Mouse (Mus musculus) ES-E14 (cell line): ENCODE data around the gene Asic1. TPM values are rescaled to one million over a fixed set of nuclear protein-coding genes. Genes with fewer than 3 reads are reported as not detected.

Experiments used
- DNase-seq: peaks from one replicate; pipeline ENCODE4 v3.0.0-alpha.2; 2013; ENCODE audit warnings: low read depth, low spot score
- H3K27ac ChIP-seq: 2 replicates; pipeline ENCODE4 v1.5.1; 2012; ENCODE audit warnings: low read depth, mild to moderate bottlenecking, low read length, moderate library complexity, mixed read lengths; ENCODE audit not compliant: poor library complexity, insufficient read depth, severe bottlenecking
- H3K36me3 ChIP-seq: 2 replicates; pipeline ENCODE4 v1.6.1; 2012; ENCODE audit warnings: mild to moderate bottlenecking, low read length, moderate library complexity, mixed read lengths; ENCODE audit not compliant: control insufficient read depth, poor library complexity, insufficient read depth, severe bottlenecking
- H3K4me1 ChIP-seq, 2 experiments: fragments of 150-350 bp in 1 of 2; sonication (generic) in 1 of 2; 2 replicates each; pipeline ENCODE4 v1.6.1; 2012; ENCODE audit warnings: low read length in 2 of 2, mild to moderate bottlenecking in 1 of 2, mixed read lengths in 1 of 2; ENCODE audit not compliant: control insufficient read depth in 2 of 2, insufficient read depth in 2 of 2, poor library complexity in 1 of 2
- H3K4me3 ChIP-seq, 2 experiments: fragments of 150-350 bp in 1 of 2; sonication (generic) in 1 of 2; 2 replicates each; pipeline ENCODE4 v1.5.1; 2012; ENCODE audit warnings: low read length in 2 of 2, low read depth in 1 of 2, mild to moderate bottlenecking in 1 of 2, mixed read lengths in 1 of 2; ENCODE audit not compliant: insufficient read depth in 1 of 2, poor library complexity in 1 of 2, severe bottlenecking in 1 of 2
- H3K9ac ChIP-seq: 2 replicates; pipeline ENCODE4 v1.6.1; 2012; ENCODE audit warnings: low read depth, mild to moderate bottlenecking, low read length, mixed read lengths; ENCODE audit not compliant: poor library complexity, insufficient read depth, severe bottlenecking
- H3K9me3 ChIP-seq: fragments of 150-350 bp; sonication (generic); 2 replicates; pipeline ENCODE4 v1.6.1; 2012; ENCODE audit warnings: low read depth, mild to moderate bottlenecking, low read length; ENCODE audit not compliant: control insufficient read depth, insufficient read depth
- CHD2 ChIP-seq: IDR thresholded peaks from 2 replicates; pipeline ENCODE4 v1.6.1; 2014; ENCODE audit warnings: mild to moderate bottlenecking, low read depth, low read length, inconsistent platforms
- HCFC1 ChIP-seq: IDR thresholded peaks from 2 replicates; pipeline ENCODE4 v1.6.1; 2012; ENCODE audit warnings: low read length, inconsistent platforms, borderline replicate concordance; ENCODE audit not compliant: insufficient read depth
- MAFK ChIP-seq: IDR thresholded peaks from 2 replicates; pipeline ENCODE4 v1.6.1; 2014; ENCODE audit warnings: mild to moderate bottlenecking, low read depth, low read length, inconsistent platforms; ENCODE audit not compliant: insufficient read depth
- ZC3H11A ChIP-seq: IDR thresholded peaks from 2 replicates; pipeline ENCODE4 v1.6.1; 2012; ENCODE audit warnings: low read depth, mild to moderate bottlenecking, inconsistent platforms, low read length, borderline replicate concordance
- ZNF384 ChIP-seq: IDR thresholded peaks from 2 replicates; pipeline ENCODE4 v1.6.1; 2012; ENCODE audit warnings: low read depth, low read length, inconsistent platforms
- in situ Hi-C, 2 experiments: fragments of 600-800 bp; cut with MboI; formaldehyde crosslinking; loops; one replicate each; pipeline ENCODE4 v1.15.1; 2025; ENCODE audit warnings: low sequenced_read_pairs in 2 of 2, inconsistent platforms in 1 of 2; ENCODE audit not compliant: unreplicated experiment in 2 of 2
- total RNA-seq: library from RNA; depleted of rRNA; stranded (reverse); fragments of 300-350 nt; gene quantifications from 2 replicates; pipeline ENCODE4 v1.2.3, GENCODE M21; 2012; rRNA removed

Asic1 gene
- total RNA-seq, 1 experiment, result 6.6 TPM

DNA sequence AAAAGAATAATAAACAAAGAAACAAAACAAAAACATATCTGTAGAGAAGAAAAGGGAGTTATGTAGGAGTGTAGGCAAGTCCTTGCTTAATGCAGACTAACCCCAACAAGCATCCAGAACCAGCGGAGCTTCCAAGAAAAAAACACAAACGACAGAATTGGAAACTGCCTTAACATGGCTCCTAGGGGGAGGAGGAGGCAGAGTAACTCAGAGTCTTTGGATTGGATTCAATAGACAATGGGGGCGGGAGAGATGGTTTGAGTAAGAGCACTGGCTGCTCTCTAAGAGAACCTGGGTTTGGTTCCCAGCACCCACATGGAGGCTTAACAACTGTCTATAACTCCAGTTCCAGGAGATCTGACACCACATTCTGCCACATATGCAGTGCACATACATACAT, 61.5 kb downstream of the Asic1 start:
- Histone ChIP-seq H3K27ac (no peak overlapping the region), H3K36me3 (peaks cover 15% of the 10 kb centered on the region), H3K9ac (no peak overlapping the region), H3K4me3 (no peak overlapping the region), H3K4me1 (no peaks in the 10 kb centered on the region), H3K9me3 (no peaks in the 10 kb centered on the region)
- in situ Hi-C loops, result no loop called here
- TF ChIP-seq MAFK (no peak), CHD2 (no peak), HCFC1 (no peak), ZC3H11A (no peak), ZNF384 (no peak)
- DNase-seq, result no peak

DNA sequence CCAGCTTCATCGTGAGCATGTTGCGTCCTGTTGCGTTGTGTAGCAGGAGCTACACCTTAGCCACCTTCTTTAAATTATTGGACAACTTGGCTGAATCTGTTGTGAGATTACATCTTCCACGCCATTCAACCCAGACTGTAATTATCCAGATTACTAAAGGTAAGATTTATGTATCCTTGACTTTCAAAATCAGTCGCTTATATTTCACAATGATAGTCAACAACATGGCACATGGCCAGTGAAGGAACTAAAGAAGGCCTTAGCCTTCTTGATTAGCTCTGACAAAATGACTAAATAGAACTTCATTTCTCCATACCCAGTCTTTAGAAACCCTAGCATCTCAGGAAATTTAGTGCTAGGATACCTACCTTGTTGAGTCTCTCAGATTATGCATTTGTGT, 63.0 kb downstream of the Asic1 start:
- Histone ChIP-seq H3K9me3 (no peaks in the 10 kb centered on the region), H3K36me3 (peaks cover 12% of the 10 kb centered on the region), H3K27ac (no peak overlapping the region), H3K4me1 (no peaks in the 10 kb centered on the region), H3K4me3 (no peak overlapping the region), H3K9ac (no peak overlapping the region)
- no peak for TF ChIP-seq CHD2
- no peak for TF ChIP-seq MAFK
- TF ChIP-seq ZNF384, result no peak
- no peak for TF ChIP-seq HCFC1
- TF ChIP-seq ZC3H11A, result no peak
- no peak for DNase-seq
- in situ Hi-C loops, result no loop called here

DNA sequence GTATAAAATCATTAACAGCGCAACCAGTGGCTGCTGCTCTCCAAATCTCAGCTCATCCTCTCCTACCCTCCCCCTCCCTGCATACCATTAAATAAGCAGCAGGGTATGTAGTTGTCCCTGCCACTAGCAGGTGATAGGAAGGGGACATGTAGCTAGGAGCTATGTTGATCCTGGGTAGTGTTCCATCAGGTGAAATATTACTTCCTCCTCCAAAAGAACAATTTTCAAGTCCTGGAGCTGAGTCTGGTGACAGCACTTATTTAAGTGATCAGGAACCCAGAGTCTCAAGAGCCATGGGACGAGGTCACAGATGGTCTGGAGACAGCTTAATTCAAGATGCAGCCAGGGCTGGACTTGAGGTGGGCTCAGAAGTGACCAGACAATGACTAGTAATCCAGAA, 65.5 kb downstream of the Asic1 start:
- in situ Hi-C loops, result no loop called here
- no peak overlapping the region for H3K9ac ChIP-seq
- H3K9me3 ChIP-seq, result no peaks in the 10 kb centered on the region
- DNase-seq, result no peak
- no peak for TF ChIP-seq ZC3H11A
- no peak for TF ChIP-seq CHD2
- no peak for TF ChIP-seq ZNF384
- TF ChIP-seq HCFC1, result no peak
- TF ChIP-seq MAFK, result no peak
- H3K4me1 ChIP-seq, result no peaks in the 10 kb centered on the region
- H3K27ac ChIP-seq, result no peak overlapping the region
- peaks cover 24% of the 10 kb centered on the region for H3K36me3 ChIP-seq
- H3K4me3 ChIP-seq, result no peak overlapping the region

DNA sequence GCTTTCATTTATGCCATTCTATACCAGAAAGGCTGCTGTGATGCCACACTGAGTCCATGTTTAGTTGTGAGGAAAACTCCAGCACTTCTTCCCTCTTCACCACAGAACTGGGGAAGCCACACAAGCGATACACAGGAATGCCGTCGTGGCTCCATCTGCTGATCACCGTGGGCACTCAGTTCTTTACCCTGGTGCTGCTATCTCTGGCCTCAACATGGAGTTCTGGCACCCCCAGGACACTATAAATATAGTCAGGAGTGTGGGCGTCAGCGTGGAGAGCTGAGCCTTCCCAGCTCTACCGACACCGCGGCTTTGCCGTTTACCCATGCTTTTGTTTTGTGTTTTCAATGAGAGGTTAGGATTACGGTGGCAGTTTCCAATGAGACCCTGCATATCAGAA, 66.5 kb downstream of the Asic1 start:
- Histone ChIP-seq H3K9ac (no peak overlapping the region), H3K36me3 (peaks cover 26% of the 10 kb centered on the region), H3K27ac (no peak overlapping the region), H3K9me3 (no peaks in the 10 kb centered on the region), H3K4me3 (no peak overlapping the region), H3K4me1 (no peaks in the 10 kb centered on the region)
- in situ Hi-C loops, result no loop called here
- no peak for TF ChIP-seq MAFK
- no peak for TF ChIP-seq CHD2
- TF ChIP-seq ZNF384, result no peak
- TF ChIP-seq HCFC1, result no peak
- no peak for TF ChIP-seq ZC3H11A
- no peak for DNase-seq

DNA sequence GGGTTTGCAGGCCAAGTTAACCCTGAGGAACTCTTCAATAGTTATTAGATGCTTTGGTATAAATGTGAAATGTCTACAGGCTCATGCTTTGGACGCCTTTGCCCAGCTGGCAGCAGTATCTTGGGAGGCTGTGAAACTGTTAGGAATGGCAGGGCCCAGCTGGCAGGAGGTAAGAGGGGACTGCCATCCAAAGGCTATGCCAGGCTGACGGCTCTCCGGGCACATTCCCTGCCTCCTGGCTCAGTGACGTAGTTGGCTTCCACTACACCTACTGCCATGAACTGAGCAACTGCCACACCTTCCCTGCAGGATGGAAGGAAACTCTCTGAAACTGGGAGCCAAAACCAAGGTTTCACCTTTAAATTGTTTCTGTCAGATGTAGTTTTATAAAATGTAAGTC, 70.1 kb downstream of the Asic1 start:
- in situ Hi-C loops, result no loop called here

More for the DNA sequence above, 70.1 kb downstream of the Asic1 start:
- peaks cover 23% of the 10 kb centered on the region for H3K36me3 ChIP-seq
- no peaks in the 10 kb centered on the region for H3K9me3 ChIP-seq
- H3K4me3 ChIP-seq, result no peak overlapping the region
- H3K9ac ChIP-seq, result no peak overlapping the region
- no peak for TF ChIP-seq ZC3H11A
- no peak for TF ChIP-seq HCFC1
- TF ChIP-seq MAFK, result no peak
- no peak for TF ChIP-seq ZNF384
- no peak for TF ChIP-seq CHD2
- no peak for DNase-seq
- no peak overlapping the region for H3K27ac ChIP-seq
- H3K4me1 ChIP-seq, result no peaks in the 10 kb centered on the region

Other genes with a start within 250 kb of the Asic1 start
- 5.9 and 6.3 TPM in 2 replicates for gene Nckap5l, start 212.6 kb upstream of the Asic1 start, total RNA-seq
- 36.1 and 47.5 TPM in 2 replicates for gene Bcdin3d, start 195.6 kb upstream of the Asic1 start, total RNA-seq
- 0.69 and 0.89 TPM in 2 replicates for gene Faim2, start 142.2 kb upstream of the Asic1 start, total RNA-seq
- gene Aqp2, start 91.3 kb upstream of the Asic1 start, total RNA-seq, result not detected in 2 replicates
- gene Aqp5, start 79.6 kb upstream of the Asic1 start, total RNA-seq, result 1.6 and 2.9 TPM in 2 replicates
- gene Aqp6, start 69.0 kb upstream of the Asic1 start, total RNA-seq, result 0.36 and 0.69 TPM in 2 replicates
- gene Racgap1, start 18.7 kb upstream of the Asic1 start, total RNA-seq, result 109 and 127 TPM in 2 replicates
- gene Smarcd1, start 31.8 kb downstream of the Asic1 start, total RNA-seq, result 62.1 and 76.3 TPM in 2 replicates
- gene Gm17349, start 35.1 kb downstream of the Asic1 start, total RNA-seq, result 2.3 and 2.5 TPM in 2 replicates
- gene Gpd1, start 47.1 kb downstream of the Asic1 start, total RNA-seq, result 0.85 and 1.1 TPM in 2 replicates
- 68.8 and 86.6 TPM in 2 replicates for gene Cox14, start 55.2 kb downstream of the Asic1 start, total RNA-seq
- 107 and 126 TPM in 2 replicates for gene Cers5, start 102.5 kb downstream of the Asic1 start, total RNA-seq
- gene Lima1, start 205.1 kb downstream of the Asic1 start, total RNA-seq, result 69.9 and 92.7 TPM in 2 replicates